Mouse (Mus musculus) right cerebral cortex, adult 2 months (tissue): ENCODE data around the gene Cd2bp2.

Experiments used
- DNase-seq, 2 experiments: peaks; one replicate each; pipeline ENCODE4 v3.0.0; 2021 to 2022; ENCODE audit warnings: low spot score in 2 of 2

The Cd2bp2 gene

DNA sequence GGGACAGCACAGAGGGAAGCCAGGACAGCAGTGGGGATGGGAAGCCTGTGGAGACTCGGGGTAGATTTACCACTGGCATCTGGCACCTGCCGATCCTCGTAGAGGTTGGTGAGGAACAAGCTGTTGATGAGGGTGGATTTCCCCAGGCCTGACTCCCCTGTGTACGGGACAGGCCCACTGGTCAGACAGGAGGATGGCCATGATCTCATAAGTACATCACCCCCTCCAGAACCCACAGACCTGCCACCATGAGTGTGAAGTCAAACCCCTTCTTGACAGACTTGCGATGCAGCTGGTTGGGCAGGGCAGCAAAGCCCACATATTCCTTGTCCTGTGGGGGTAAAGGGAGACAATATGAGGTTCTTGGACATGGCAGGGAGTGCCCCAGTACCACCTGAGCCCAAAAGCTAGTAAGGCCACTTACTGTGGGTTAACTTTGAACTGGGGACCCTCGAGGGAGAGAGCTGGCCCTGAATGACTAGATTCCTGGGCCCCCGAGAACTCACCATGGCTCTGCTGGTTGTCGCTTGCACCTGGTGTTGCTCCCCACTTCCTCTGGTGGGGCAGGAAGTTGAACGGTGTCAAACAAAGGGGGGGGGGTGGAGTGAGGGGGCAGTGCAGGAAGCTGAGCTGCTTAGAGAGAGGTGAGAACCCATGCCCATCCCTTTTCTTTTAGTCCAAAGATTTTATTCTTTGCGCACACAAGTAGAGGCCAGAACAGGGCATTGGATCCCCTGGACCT is 22.2 kb upstream of the Cd2bp2 start:
- no peak for DNase-seq

DNA sequence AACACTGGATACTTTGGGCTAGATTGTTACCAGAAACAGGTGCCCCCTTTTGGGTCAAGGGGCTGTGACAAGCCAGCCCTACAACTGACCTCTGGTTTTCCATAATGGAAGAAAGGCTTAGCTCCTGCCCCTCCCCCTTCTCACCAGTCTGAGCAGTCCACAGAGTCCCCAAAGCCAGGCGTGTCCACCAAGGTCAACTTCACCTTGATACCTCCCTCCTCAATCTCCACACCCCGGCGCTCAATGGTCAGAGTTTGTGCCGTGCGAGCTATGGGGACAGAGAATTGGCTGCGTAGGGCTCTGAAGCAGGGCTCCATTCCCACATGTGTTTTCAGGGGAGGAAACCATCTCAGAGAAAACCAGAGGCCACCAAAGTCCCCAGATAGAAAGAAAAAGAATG is 21.6 kb upstream of the Cd2bp2 start:
- DNase-seq, result no peak

DNA sequence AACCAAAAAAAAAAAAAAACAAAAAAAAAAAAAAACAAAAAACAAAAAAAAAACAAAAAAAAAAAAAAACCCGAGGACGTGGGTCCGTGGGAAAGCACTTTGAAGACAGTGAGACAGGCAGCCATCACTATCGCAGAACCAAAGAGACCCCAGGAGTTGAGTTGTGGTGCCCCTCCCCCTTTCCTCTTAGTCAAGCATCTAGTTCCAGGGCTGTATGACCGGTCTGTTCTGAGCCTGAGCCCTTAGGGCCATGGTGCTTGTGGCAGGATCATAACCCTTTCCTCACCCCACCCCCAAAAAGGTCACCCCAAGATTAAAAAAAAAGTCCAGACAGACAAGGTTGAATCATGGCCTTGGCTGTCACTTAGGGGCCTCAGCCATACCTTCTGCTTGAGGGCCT is 20.5 kb upstream of the Cd2bp2 start:
- no peak for DNase-seq

DNA sequence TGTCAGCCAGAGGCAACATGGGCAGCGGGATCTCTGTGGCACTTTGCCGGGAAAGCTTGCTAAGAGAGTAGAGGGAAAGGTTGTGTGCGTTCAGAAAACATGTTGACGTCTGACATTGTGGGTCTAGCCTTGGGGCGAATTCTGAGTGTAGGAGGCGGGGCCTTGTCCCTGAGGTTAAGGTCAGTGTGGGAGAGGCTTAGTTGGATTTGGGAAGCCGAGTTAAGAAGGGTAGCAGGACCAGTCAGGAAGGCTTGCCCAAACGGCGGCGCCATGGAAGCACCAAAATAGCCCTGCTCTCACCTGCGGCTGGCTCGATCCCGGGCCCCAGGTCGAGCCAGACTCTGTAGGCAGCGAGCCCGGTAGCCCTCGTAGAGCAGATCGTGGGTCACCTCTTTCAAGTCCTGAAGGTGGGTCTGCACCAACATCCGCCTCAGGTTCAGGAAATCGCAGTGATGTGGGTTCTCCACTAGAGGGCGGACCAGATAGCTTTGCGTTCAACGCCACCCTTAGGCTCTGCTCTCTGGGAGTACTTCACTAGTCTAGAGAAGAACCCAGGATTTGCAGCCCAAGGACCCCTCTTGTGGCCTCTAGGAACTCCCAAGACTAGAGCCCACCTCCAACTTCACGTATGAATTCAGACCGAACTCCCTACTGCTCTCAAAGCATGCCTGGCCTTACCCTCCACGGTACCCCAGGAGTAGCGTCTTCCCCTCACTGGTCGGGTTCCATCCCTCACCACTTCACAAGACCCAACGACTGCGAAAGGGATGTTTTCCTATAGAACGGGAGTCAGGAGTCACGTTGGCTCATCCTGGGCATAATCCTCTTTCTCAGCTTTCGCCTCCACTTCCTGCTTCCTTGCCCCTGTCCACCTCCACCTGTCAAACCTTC is 19.4 kb upstream of the Cd2bp2 start:
- peak; percentile 47 to 57 for DNase-seq

DNA sequence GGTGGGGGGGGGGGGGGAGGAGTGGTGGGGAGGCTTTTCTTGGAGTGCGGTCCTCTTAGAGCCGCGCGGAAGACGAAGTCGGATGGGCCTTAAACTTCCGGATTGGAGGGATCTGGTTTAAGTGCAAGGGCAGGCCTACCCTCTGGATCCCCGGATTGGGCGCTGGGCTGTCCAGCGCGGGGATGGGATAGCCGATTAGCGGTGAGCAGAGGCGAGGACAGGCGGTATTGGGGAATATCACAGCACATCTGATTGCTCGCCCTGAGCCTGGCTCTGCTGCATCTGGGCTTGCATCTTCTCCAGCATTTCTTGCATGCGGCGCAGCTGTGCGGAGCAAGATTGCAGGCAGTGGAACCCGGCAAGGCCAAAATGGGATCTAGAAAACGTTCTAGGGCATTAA is 18.7 kb upstream of the Cd2bp2 start:
- no peak for DNase-seq

DNA sequence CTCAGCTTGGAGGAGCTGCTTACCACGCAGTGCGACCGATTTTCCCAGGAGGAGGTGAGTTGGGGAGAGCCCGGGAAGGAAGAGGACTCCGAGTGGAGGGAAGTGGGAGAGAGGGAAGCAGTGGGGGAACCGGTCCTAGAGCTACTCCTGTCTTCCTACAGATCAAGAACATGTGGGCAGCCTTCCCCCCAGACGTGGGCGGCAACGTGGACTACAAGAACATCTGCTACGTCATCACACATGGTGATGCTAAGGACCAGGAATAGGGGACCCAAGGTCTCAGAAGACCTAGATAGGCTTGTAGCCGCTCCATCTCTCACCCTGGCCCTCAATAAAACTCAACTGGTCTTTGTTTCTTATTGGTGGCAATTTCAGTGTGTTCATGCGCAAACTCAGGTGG is 18.1 kb upstream of the Cd2bp2 start:
- DNase-seq, result no peak

DNA sequence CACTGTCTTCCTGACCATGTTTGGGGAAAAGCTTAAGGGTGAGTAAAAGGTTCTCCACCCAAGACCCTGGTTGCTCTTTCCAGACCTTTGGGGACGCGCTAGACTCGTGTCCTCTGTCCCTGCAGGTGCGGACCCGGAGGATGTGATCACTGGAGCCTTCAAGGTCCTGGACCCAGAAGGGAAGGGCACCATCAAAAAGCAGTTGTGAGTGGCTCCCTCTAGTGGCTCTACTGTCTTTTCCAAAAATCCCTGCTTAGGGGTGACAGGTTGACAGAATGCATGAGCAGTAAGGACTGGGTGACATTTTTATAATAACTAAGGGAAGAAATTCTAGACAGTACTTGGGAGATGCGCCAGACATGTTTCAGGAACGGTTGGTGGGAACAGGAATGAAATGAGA is 17.6 kb upstream of the Cd2bp2 start:
- DNase-seq, result no peak

DNA sequence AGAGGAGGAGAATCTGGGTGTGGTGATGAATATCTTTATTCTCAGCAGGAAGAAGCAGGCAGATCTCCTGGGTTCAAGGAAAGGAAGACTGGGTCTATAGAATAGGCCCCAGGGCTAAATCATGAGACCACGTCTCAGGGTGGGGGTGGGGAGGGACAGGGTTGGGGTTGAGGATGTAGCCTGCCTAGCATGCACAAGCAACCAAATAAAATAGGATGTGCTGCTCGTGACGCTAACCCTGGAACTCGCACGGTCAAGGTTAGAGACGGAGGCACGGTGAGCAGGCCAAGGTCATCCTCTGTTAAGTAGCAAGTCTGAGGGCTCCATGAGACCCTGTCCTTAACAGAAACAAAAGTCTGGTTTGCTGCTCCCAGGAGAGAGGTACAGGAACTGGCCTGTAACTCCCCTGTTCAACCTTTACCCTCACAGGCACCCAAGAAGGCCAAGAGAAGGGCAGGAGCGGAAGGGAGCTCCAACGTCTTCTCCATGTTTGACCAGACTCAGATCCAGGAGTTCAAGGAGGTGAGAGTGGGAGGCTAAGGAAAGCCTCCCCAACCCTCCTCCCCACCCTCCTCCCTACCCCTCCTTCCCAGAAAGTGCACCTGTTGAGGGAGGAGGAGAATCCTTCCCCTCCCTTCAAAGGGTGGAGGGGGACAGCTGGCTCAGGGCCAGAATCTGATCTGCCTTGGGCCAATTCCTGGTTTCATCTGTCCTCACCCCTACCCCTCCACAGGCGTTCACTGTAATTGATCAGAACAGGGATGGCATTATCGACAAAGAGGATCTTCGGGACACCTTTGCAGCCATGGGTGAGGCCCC is 16.8 kb upstream of the Cd2bp2 start:
- no peak for DNase-seq

DNA sequence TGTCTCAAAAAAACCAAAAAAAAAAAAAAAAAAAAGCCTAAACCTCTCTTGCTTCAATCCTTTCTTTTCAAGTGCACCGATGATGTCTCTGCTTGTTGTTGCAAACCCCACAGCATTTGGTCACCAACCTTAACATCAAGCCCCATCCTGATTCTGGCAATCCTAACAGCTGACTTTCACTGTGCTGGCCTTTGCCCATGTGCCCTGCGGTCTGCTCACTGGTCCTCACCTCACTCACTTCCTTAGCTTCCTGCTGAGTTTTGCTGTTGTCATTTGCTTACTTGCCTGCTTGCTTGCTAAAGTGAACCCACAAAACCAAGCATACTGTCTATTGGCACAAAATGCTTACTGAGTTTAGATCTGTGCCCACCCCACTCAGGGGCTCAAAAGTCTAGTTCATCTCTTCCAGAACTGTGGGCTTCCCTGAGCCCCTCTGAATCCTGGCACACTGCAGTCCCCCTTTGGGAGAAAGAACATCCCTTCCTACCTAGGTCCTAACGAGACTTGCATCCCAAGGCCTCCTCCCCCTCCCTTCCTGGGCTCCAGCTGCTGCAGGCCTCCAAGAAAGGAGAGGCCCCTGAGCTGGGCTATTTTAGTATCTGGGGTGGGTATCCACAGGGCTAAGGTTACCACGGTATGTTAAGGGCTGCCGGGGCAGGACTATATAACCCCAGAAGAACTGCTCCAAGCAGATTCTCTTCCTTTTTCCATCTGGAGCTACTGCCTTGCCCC is 15.3 kb upstream of the Cd2bp2 start:
- DNase-seq, result no peak

DNA sequence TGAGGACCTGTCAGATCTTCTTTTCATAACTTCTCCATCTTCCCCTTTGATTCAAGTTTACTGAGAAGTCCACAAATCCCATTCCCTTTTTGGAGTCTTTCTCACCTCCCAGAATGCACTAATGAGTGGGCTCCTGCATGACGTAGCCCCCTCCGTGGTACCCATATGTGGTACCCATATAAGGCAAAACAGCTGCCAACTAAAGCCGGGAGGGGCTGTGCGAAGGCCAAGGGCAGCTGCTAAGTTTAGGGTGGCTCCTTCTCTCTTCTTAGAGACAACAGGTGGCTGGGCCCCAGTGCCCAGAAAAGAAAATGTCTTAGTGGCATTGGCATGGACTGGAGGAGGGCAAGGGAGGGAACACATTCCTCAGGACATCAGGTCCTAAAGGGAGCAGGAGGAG is 14.4 kb upstream of the Cd2bp2 start:
- no peak for DNase-seq

DNA sequence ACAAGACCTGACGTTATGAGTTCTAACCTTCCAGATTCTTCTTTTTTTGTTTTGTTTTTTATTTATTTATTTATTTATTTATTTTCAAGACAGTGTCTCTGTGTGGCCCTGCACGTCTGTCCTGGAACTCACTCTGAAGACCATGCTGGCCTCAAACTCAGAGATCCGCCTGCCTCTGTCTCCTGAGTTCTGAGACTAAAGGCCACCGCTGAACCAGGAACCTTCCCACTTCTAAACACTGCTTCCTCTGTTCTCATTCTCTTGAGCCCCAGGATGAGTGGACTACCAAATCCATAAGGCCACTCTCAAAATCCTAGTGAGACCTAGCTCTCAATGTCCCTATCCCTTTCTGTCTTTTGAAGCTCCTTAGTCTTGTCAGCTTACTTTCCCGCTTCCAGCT is 14.0 kb upstream of the Cd2bp2 start:
- DNase-seq, result no peak

DNA sequence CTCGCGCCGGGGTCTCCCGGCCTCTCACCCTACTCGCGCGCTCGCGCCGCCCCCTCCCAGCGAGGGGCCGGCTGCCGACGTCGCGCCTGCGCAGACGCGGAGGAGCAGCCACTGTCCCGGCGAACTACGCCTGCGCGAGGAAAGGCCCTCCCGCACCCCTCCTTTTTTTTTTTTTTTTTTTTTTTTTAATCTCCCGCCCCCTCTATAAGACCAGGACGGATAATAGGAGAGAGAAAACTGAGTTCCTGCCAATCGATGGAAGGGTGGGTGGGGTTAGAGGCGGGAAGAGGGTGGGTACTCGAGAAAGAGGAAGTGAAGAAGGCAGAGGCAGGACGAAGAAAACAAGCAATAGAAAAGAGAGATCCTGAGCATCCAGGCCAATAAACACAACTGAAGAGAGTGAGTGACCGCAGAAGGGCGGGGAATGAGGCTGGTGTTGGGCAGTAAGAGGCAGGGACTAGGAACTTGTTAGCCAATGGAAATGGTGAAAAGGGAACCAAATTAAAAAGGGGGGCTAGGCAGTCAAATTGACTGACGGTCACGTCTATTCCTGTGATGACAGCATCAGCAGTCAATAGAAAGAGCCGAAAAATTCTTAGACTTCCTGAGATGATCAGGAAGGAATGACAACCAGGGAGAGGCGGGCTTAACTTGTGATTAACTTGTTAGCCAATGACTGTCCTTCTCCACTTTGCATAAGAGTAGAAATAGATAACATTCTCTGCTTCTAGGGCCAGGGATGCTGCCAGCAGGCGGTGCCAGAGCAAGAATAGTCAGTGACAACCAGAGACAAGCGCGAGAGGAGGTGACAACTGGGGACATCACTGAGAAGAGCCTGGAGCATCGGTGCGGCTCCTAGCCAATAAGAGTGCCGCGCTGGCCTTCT is 12.9 kb upstream of the Cd2bp2 start, which contains the start of gene Mylpf:
Mylpf (plus strand) TSS at position 338 of the 886 bp plus-strand sequence.
- DNase-seq, result peak; percentile 92 to 95

DNA sequence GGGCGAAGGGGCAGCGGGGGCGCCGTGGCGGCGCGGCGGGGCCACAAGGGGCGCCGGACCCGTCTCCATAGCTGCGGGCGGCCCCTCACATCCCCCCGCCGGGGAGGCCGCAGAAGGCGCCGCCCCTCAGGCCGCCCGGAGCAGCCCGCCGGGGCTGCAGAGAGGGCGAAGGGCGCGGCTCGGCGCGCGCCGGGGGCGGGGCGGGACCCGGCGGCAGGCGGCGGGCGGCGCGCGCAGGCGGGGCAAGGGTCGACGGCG is 12.4 kb upstream of the Cd2bp2 start, which contains the start of gene Tbc1d10b:
Tbc1d10b (minus strand) TSS at position 174 of the 258 bp plus-strand sequence.
- DNase-seq, result peak in 1 of 2 experiments; percentile 37

DNA sequence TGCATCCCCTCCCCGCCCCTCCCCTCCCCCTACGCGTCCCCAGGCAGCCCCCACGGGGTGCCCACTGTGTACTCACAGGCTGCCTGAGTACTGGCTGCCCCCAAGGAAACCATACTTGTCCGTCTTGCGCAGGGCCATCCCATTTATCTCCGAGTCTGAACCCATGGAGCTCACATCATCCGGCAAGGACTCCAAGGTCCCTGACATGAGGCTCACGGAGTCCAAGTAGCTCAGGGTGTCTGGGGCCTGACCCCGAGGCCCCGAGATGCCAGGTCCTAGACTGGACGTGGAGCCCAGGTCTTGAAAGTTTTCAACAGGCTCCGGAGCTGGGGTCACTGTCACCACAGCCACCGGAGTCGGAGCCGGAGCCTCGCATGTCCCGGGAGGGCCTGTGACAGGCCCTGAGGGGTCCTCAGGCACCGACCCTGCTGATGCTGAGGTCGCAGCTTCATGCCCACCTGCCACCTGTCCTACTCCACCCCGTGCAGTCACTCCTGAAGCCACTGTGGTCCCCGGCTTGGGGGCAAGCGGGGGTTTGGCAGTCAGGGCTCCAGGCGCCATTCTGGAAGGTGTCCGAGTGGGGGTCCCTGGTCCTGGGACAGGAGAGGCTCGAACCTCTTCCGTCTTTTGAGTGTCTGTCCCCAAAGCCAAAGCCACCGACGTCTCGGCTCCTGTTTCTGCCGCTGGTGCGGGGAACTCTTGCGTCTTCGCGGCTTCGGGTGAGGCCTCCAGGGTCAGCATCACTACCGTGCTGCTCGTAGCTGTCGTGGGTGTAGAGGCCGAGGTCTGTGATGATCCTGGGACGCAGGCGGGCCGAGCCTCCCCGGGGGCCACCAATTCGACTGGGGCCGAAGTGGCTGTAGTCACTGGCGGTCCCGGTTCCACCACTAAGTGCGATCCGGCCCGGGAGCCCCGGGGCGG is 11.8 kb upstream of the Cd2bp2 start:
- no peak for DNase-seq

DNA sequence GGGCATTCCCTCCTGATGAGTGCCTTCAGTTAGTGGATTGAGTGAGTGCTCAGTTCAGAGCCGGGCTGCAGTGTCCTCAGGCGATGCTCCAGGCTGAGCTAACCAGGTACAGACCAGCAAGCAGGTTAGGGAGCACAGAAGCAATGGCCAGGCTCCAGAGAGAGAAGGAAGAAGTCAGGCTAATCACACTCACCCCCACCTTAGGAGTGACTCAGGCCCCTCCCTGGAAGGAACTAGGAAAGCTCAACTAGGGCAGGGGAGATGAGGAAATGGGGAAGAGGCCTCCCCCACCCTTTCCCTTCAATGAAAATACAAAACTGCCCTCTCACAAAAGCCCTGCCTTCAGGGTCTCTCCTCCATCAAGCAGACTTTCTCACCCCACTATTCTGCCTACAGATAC is 10.8 kb upstream of the Cd2bp2 start:
- no peak for DNase-seq

DNA sequence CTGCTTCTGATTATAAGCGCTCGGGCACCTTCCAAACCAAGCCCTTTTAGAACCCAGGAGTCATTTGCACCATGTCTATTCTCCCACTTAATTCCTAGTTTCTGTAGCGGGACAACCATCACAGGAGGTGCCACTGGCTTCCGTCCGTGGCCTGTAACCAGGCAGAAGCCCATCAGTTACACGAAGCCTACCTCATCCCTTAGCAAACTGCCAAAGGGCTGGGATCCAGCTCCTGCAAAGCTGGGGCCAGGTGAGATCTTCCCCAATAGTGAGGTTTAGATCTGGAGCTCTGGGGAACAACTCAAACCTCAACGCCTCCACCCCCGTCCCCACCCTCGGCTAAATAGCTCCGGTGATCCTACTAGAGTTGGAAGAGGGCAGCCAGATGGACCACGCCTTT is 634 bp upstream of the Cd2bp2 start:
- DNase-seq, result no peak

DNA sequence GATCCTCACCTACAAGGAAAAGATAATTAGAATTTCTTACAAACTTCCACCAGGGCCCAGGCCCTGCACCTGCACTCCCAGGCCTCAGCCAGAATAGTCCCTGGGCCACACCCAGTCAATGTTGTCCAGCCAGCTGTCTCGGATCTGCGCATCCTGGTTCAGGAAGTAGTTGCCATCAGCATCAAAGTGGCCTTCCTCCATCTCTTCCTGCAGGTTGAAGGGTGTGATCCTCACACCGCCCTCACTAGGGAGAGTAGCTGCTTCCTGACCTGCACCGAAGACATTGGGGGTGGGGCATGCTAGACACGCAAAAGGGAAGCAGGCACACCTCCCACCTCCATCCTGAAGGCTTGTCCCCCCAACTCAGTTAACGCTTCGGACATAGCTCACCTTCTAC is 1.2 kb downstream of the Cd2bp2 start:
- DNase-seq, result no peak

DNA sequence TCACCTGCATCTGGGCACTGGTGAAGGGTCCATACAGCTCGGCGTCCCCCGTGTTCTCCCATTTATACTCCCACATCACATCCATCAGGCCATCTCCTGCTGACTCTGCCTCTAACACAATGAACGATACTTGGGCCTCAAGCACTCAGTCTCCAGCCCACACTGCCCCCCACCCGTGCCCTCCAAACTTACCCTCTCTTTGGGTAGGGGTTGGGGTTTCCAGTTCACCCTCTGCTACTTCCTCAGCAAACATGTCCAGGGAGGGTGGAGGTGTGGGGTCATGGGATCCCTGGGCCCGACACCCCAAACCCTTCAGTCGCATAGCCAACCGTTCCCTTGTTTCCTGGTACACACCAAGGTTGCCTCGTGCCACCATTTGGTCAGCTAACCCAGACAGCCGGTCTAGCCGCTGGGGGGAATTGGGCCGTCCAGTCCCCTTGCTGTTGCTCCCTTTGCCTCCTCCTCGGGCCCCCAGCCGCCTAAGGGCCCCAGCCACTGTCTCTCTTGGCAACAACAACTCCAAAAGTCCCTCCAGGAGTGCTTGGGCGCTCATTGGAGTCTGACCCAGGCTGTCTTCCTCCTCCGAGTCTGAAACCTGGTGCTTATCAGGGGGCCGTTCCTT is 1.7 kb downstream of the Cd2bp2 start:
- no peak for DNase-seq

DNA sequence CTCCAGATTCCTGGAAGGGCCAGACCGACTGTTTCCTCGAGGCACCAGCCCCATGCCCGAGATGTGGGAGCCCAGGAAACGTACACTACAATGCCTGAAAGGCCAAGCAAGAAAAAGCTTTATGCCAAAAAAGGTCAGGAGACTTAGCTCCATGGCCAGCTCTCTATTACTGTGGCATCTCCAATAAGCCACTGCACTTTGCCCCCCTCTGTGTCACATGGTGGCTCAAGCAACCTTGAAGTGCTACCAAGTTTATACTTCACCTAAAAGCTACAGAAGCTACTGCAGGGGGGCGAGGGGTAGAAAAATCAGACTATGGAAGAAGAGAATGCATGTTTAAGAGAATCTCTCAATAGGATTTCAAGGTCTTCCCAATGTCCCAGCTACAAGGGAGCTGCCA is 2.9 kb downstream of the Cd2bp2 start:
- no peak for DNase-seq
